Mouse (Mus musculus): ENCODE results near the gene Tagln2.

DNA sequence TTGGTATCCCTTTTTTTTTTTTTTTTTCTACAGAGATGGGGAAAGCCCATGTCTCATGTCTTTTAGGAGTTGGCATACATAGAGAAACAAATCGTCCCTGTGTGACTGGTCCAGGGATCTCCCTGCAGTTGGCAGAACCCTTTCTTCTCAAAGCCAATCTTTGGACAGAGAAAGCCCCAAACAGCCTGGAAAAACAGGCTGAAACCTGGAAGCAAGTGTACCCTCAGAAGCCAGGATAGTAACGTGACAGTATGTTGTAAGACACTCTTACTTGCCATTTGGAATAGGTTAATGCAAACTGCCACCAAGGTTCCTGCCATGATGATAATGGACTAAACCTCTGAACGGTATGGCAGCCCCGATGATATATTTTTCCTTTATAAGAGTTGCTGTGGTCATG lies 19.5 kb upstream of the Tagln2 start:
- TF ChIP-seq CTCF (IDR thresholded peaks at IDR 0.05; ENCODE audit: extremely low read depth, insufficient read depth, insufficient read length, insufficient replicate concordance) (no peak), POLR2A (IDR thresholded peaks at IDR 0.05; ENCODE audit: low read depth, low read length) (no peak)
